Mouse (Mus musculus) c-Kit-positive CD71-positive TER-119-positive erythroid progenitor cells, embryonic 14.5 days (primary cell): Measurements from ENCODE around the gene Xrcc2.
A peak's percentile ranks its signal among the peaks of the same experiment; 100 is the strongest.
"Not testable (repeated sequence)": the region's sequence is repeated elsewhere in the genome, so short reads cannot be mapped to it uniquely, and the experiment has no call there.

Experiments
- DNase-seq: peaks from one replicate; pipeline ENCODE4 v3.0.0-alpha.2; 2013; ENCODE audit warnings: low spot score

Gene Xrcc2

GRCm38 (mm10) chr5:25705567-25706349 is at the start of gene Xrcc2:
Gene Xrcc2, minus strand, starts transcription at chr5:25705825.
- DNase-seq = peak; percentile 91

DNA sequence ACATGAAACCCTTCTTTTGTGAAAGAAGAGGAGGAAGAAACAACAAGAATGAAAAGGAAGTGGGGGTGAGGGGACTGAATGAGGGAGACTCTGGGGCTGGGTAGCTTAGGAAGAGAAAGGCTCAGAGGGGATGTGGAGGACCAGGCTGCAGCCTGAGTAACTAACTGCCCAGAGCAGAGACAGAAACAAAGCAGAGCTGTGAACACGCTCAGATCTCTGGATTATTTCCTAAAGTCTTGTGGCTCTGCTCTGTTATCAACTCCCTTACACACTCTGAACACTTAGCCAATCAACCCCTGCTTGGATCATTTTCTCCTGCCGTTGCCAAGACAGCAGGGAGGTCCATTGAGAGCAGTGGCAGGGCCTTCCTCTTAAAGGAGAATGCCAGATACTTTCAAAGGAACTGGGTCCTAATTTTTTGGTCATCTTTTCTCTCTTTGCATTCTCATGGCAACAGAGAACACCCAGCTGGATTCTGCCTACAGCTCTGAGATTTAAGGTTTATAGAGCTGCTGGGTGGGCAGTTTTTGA is 48.7 kb upstream of the Xrcc2 start:
- DNase-seq = no peak

- DNase-seq = no peak
These were observed 48.1 kb upstream of the Xrcc2 start for GRCm38 (mm10) chr5:25753556-25754235.

DNA sequence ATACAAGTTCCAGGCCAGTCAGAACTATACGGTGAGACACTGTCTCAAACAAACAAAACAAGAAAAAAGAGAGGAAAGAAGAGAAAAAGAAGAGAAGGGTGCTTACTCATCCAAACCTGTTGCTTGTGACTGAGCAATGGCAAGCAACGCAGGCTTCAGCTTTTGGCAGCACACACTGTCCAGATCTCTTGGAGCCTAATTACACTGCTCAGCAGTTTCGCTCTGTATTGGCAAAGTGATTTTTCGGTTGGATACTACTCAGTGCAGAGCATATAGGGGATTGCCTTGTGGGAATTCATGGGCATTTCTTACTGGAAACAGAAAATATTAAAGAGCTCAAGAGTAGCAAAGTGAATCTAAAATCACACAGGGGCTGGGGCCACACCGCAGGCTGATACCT is 47.2 kb upstream of the Xrcc2 start:
- no peak for DNase-seq

GRCm38 (mm10) chr5:25751552-25751951 is 45.9 kb upstream of the Xrcc2 start:
- no peak for DNase-seq

DNA sequence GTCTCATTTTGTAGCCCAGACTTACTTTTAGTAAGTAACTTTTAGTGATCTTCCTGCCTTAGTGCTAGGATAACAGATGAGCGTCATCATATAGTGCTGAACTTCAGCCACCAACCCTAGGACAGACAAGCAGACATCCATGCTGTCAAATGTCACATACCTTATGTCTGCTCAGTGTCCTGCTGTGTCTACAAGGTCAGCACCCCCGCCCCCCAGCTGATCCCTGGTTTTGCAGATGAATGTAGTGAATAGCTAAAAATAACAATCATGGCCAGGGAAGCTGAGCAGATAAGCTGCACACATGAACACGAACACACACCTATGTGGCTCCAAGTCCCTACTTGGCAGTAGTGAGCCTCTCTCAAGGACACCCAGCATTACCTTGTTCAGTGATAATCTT is 43.0 kb upstream of the Xrcc2 start:
- no peak for DNase-seq

- no peak for DNase-seq
These were observed 42.3 kb upstream of the Xrcc2 start for GRCm38 (mm10) chr5:25747904-25748303.

- not testable (repeated sequence) for DNase-seq
These were observed 33.3 kb upstream of the Xrcc2 start for GRCm38 (mm10) chr5:25738902-25739301.

DNA sequence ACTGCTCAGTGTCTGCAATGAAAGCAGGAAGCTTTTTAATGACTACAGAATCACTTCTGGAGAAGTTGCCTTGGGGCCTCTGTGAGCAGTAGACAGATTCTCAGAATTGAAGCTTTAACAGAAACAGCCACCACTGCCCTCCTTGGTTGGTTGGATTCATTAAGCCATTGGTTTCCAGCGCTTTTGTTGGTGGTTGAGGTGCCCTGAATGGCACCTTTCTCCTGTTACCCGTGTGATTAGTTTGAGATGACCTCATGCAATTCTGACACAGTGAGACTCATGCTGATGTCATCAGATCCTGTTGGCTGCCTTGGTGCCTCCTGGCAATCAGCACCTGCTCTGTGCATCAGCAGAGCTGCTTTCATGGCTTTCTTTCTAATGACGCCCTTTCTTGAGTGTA is 32.8 kb upstream of the Xrcc2 start:
- no peak for DNase-seq

GRCm38 (mm10) chr5:25735861-25736260 is 30.2 kb upstream of the Xrcc2 start:
- no peak for DNase-seq

GRCm38 (mm10) chr5:25734318-25734717 is 28.7 kb upstream of the Xrcc2 start:
- DNase-seq = peak; percentile 19

GRCm38 (mm10) chr5:25724134-25724675 is 18.6 kb upstream of the Xrcc2 start:
- no peak for DNase-seq

DNA sequence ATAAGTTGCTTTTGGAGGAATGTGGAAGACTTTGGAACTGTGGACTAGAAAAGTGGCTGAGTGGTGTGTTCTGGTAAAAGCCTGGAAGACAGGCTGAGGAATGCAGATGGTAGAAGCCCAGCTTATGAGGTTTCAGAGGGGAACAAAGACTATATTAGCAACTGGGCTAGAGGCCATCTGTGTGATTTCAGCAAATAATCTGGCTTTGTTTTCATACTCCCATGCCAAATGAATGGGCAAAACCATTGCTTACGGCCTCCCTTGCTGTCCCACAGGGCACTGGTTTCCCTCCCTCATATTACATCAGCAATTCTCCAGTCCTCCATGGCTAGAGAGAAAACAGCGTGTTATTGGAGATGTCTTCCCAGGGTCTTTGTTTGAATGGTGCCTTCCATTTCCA is 17.4 kb upstream of the Xrcc2 start:
- no peak for DNase-seq

GRCm38 (mm10) chr5:25719390-25719789 is 13.8 kb upstream of the Xrcc2 start:
- DNase-seq = no peak

GRCm38 (mm10) chr5:25713001-25713706 is 7.5 kb upstream of the Xrcc2 start:
- not testable (repeated sequence) for DNase-seq

- DNase-seq = peak; percentile 53
These were observed 691 bp downstream of the Xrcc2 start for GRCm38 (mm10) chr5:25704702-25705566.

GRCm38 (mm10) chr5:25697941-25698340 is 7.7 kb downstream of the Xrcc2 start:
- no peak for DNase-seq

GRCm38 (mm10) chr5:25696256-25696655 is 9.4 kb downstream of the Xrcc2 start:
- DNase-seq = no peak

- no peak for DNase-seq
These were observed 9.8 kb downstream of the Xrcc2 start for GRCm38 (mm10) chr5:25695786-25696185.

DNA sequence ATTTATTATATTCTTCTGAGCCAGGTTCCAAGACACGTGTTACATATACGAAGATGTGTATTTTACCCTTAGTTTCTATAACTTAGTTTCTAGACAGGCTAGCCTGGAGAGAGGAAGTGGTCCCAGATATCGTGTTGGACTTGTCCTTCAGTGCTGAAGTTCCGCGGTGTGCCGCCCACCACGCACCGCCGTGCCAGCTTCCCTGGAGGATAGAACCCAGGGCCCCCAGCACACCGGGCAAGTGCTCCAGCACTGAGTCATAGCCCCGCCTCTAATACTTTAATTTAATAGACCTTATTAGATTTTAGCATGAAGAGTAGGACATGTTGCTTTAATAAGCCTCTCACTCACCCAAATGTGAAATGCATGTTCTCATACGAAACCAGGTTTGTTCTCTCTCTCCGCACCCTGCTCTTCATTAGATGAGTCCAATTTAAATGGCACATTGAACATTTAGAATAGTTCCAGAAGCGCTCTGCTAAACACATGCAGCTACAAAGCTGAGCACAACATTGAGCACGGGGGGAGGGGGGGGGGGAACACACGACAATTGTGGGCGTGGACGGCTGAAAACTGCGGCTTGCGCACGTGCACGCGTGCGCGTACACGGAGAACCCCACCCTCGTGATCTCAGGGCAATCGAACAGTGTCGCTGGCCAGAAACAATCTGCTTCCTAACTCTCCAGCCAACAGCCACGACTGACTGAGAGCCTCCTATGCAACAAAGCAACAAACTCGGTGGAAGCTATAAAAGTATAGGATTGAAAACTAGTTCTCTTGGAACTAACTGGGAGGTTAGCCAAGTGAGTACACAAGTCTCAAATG is 33.7 kb downstream of the Xrcc2 start:
- no peak for DNase-seq
